Mouse (Mus musculus) frontal cortex, postnatal 25 days (tissue): ENCODE data around the gene Cenpk.
"Not testable (repeated sequence)": the region's sequence is repeated elsewhere in the genome, so short reads cannot be mapped to it uniquely, and the experiment has no call there.

Experiments
- DNase-seq, 2 experiments: peaks; one replicate each; pipeline ENCODE4 v3.0.0; 2022; ENCODE audit warnings: low spot score in 2 of 2

Gene Cenpk

DNA sequence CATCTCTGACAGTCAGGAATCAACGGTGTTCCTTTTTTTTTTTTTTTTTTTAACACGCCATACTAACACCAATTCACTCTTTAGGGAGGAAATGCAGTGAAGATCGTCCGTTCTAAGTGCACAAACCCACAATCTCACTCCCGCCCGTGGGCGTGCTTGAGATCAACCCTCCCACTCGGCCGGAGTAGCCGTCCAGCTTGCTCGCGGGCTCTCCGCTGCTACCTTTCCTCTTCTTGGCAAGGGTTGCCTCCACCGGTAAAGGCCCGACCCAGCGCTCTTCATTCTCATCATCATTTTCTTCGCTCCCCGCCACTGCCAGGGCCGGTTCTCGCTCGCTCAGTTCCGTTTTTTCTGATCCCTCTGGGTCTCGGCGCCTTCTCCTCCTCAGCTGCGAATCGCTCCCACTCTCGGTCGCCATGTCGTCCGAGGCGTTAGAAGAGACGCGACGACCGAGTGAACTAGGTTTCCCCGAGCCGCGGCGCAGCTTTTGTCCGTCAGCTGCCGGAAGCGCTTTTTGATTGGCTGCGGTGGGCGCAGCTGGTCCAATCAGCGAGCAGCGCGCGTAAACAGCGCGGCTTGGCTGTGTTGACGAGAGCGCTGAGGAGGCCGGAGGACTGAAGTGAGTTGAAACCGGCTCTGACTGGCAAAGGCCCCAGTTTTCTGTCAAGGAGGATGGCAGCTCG is at the start of gene Cenpk, which contains the start of gene Ppwd1:
Cenpk (plus strand) TSS at position 228 of the 683 bp plus-strand sequence.
Ppwd1 (minus strand) TSS at position 460 of the 683 bp plus-strand sequence.
- DNase-seq = peak; percentile 91 to 96

GRCm38 (mm10) chr13:104178650-104179121 is 49.7 kb upstream of the Cenpk start, which contains the start of gene Trim23:
Gene Trim23 (plus strand): TSS chr13:104178797.
- DNase-seq = peak; percentile 94 to 95

DNA sequence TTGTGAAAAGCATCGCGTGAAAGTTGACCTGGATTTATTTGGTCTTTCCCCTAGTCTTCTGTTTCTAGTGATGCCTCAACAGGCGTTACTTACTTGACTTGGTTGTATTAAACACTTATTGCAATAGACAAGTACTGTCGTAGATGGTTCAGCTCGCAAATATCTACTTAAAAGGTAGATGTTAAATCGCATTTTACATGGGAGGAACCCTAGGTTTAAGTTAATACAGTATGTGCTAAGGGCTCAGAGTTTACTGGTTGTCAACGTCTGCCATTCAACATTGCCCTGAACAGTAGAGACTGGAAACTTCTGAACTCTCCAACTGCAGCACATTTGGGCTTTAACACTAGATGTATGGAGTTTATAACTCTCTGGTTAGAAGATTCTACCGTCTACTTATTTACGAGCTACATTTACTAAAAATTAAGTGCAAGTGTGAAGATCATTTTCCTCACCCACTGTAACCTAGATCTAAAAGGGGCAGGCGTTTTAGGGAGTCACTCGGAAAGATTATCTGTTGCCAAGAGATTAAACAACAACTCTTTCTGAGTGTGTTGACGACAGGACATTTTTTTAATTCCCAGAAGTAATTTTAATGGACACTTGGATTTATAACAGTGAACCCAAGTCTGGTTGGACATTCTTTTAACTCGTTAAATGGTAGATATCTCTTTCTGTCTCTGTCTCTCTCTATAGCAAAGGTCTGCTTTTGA is 49.1 kb upstream of the Cenpk start:
- DNase-seq = no peak

DNA sequence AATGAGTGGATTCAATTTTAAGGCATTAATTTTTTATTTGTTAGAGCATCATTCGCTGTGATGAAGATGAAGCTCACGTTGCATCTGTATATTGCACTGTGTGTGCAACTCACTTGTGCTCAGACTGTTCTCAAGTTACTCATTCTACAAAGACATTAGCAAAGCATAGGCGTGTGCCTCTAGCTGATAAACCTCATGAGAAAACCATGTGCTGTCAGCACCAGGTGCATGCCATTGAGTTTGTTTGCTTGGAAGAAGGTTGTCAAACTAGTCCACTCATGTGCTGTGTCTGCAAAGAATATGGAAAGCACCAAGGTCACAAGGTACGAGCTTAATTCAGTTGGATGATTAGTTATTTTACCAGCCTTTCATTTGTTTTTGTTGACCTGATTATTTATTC is 41.1 kb upstream of the Cenpk start:
- no peak for DNase-seq

- not testable (repeated sequence) for DNase-seq
These were observed 32.5 kb upstream of the Cenpk start for GRCm38 (mm10) chr13:104195891-104196290.

DNA sequence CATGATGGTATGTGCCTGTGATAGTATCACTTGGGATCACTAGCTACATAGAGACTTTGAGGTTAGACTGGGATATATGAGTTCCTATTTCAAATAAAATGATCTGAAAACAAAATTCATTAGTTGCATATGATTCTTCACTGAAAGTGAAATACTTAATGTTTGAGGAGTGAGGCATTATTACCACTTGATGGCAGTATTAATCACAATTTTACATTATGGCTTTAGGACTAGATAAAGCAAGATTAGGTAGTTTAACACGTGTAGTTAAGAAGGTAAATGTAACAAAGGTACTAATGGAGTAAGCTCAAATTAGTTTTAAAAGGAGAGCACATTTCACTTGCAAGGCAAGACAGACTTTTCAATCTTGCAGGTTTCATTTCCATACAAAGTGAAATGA is 24.1 kb upstream of the Cenpk start:
- DNase-seq = no peak

DNA sequence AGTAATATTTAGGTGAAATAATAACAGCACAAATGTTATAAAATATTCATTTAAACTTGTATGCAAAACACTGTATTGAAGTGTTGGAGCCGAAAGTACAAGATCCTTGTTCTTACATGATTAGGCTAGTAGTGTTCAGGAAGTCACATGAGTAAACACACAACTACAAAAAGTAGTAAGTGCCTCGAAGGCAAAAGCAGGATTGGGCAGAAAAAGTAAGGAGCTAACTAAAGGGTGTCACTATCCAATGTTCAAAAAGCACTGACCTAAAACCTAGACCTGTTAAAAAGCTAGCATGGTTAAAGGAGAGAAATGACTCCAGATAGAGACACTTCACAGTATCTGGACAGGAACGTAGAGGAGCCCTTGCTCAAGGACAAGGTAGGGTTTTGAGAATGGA is 933 bp upstream of the Cenpk start:
- no peak for DNase-seq

DNA sequence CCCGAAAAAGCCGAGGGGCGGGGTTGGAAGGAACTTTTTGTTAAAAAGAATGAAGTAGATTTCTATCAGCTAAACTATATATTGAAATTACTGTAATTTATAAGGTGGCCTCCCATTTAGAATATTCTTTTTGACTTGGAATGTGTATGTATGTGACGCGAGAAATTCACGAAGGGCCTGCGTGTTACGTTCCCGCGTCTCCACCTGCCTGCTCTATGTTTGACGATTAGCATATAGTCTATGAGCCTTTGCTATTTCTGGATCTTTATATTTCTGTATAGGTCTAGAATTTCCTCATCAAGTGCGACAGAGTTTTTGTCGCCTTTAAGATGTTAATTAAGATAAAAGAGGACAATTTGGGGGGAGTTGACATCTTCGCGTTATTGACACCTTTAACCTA is 770 bp downstream of the Cenpk start:
- no peak for DNase-seq

- DNase-seq = no peak
These were observed 30.6 kb downstream of the Cenpk start for GRCm38 (mm10) chr13:104258997-104259396.

GRCm38 (mm10) chr13:104285031-104285431 is 56.6 kb downstream of the Cenpk start:
- DNase-seq = no peak

DNA sequence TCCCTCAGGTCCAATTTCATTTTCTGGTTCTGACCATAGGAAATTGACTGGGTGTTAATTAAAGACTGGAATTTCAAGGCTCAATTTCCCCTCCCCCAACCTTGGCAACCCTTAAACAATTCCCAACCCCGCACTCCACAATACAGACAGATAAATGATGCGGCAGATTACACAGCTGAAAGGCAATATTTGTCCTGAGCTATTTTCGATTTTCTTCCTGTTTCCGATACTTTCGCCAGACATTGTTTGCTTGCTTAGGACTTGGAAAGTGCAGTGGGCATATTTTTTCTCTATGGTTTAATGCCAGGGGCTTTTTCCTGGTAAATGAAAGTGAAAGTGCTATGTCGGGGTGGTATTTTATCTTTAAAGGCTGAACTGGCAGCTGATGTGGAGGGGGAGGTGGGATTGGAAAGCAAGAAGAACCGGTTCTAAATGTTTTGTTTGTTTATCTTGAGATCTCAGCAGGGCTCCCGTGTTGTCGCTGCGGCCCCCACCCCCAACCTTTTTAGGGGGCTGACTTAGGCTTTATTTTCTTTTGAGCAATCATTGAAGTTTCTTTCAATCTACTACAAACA is 57.4 kb downstream of the Cenpk start:
- peak in 1 of 2 experiments; percentile 6 for DNase-seq

DNA sequence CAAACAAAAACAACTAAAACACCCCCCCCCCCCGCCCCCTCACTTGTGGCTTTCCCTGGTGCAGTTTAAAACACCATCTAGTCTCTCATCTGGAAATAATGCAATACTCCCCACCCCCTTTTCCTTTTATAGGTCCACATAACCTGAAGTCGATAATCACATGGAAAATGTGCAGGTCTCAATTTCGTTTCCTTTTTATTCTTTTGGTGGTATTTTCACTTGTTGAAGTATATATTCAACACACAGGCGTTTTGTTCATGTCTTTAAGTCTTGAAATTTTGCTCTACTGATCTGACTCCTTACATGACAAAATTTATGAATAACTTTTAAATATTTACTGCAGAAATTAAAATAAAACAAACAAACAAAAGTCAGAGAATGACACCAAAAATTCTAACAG is 57.9 kb downstream of the Cenpk start:
- no peak for DNase-seq

- peak; percentile 65 to 80 for DNase-seq
These were observed 58.5 kb downstream of the Cenpk start for GRCm38 (mm10) chr13:104286897-104287309.

- DNase-seq = no peak
These were observed 59.2 kb downstream of the Cenpk start, which contains the start of gene Adamts6 for GRCm38 (mm10) chr13:104287366-104288225. Gene Adamts6 (plus strand): TSS chr13:104287835.

- peak in 1 of 2 experiments; percentile 11 for DNase-seq
These were observed 59.9 kb downstream of the Cenpk start for GRCm38 (mm10) chr13:104288226-104288859.

GRCm38 (mm10) chr13:104289176-104289575 is 60.8 kb downstream of the Cenpk start:
- DNase-seq = no peak

GRCm38 (mm10) chr13:104295472-104295871 is 67.1 kb downstream of the Cenpk start:
- no peak for DNase-seq
